Mouse (Mus musculus): ENCODE results near the gene Sft2d1.
A peak's percentile ranks its signal among the peaks of the same experiment; 100 is the strongest.

The Sft2d1 gene

DNA sequence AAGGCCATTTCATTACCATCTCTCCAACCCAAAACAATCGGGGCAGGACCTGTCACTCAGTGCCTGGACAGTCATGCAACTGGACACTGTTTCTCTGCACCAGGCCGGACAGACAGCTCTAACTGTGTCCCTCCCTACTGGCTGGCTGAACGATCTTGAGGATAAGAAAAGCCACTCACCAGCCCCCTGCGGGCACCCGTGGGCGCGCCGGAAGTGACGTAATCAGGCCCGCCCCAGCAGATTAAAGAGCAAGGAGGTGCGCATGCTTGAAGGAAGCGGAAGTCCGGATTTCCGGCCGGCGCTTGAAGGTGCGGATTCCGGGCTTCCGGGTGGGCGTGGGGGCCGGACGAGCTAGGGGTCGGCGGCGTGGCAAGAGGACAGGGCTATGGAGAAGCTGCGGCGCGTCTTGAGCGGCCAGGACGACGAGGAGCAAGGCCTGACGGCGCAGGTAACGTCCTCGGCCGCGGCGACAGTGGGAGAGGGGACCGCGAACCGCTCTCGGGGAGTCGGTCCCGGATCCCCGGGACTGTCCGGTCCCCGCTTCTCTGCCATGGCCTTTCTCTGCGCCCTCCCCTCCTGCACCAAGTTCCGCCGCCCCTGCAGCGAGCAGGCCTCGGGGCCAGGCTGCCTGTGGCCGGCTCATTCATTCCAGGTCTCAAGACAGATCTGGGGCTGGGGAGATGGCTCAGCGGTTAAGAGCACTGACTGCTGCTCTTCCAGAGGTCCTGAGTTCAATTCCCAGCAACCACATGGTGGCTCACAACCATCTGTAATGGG lies at the start of gene Sft2d1:
Gene Sft2d1, plus strand, starts transcription at position 265 of the 777 bp plus-strand sequence.
- peak; percentile 96 for DNase-seq (ENCODE audit: low spot score)

DNA sequence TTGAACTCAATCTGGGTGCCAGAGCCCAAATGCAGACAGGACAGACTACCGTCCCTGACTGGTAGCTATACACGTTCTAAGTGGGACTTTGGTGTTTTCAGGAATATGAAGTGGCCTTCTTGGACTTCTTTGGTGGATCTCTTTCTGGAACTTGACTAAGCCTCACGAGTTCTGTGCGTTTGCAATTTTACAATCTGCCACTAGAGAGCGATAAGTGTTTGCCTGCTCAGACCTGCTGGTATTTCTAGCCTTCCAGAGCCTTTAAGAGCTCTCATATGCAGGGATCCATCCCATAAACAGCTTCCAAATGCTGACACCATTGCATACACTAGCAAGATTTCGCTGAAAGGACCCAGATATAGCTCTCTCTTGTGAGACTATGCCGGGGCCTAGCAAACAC lies 46.3 kb upstream of the Sft2d1 start:
- DNase-seq (ENCODE audit: low spot score) = peak; percentile 90

- DNase-seq (ENCODE audit: low spot score) = no peak
These were observed 38.7 kb upstream of the Sft2d1 start for GRCm38 (mm10) chr17:8272054-8272749.

- no peak for DNase-seq (ENCODE audit: low spot score)
These were observed 38.0 kb upstream of the Sft2d1 start for GRCm38 (mm10) chr17:8272951-8273350.

GRCm38 (mm10) chr17:8276071-8276470 lies 34.8 kb upstream of the Sft2d1 start:
- DNase-seq (ENCODE audit: low spot score) = no peak

GRCm38 (mm10) chr17:8276680-8277079 lies 34.2 kb upstream of the Sft2d1 start:
- DNase-seq (ENCODE audit: low spot score) = no peak

DNA sequence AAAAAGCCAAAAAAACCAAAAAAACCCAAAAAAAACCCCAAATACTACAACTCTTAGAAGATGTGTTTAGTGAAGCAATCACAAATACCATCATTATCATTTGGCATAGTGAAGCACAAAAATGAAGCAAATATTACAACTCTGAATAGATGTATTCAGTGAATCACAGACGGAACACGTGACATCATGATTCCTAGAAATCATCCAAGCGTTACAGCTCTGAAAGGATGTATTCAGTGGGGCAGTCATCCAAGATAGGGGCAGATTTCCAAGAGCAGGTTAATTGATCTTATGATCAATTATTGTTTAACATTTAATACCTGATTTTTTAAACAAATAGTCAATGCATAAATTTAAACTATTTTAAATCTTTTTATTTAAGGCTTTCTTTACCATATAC lies 33.6 kb upstream of the Sft2d1 start:
- DNase-seq (ENCODE audit: low spot score) = no peak

- DNase-seq (ENCODE audit: low spot score) = no peak
These were observed 32.5 kb upstream of the Sft2d1 start for GRCm38 (mm10) chr17:8278356-8278755.

GRCm38 (mm10) chr17:8282821-8283525 lies 27.9 kb upstream of the Sft2d1 start, which contains the start of gene Mpc1:
Mpc1 (plus strand) TSS chr17:8282904.
- DNase-seq (ENCODE audit: low spot score) = peak; percentile 87

DNA sequence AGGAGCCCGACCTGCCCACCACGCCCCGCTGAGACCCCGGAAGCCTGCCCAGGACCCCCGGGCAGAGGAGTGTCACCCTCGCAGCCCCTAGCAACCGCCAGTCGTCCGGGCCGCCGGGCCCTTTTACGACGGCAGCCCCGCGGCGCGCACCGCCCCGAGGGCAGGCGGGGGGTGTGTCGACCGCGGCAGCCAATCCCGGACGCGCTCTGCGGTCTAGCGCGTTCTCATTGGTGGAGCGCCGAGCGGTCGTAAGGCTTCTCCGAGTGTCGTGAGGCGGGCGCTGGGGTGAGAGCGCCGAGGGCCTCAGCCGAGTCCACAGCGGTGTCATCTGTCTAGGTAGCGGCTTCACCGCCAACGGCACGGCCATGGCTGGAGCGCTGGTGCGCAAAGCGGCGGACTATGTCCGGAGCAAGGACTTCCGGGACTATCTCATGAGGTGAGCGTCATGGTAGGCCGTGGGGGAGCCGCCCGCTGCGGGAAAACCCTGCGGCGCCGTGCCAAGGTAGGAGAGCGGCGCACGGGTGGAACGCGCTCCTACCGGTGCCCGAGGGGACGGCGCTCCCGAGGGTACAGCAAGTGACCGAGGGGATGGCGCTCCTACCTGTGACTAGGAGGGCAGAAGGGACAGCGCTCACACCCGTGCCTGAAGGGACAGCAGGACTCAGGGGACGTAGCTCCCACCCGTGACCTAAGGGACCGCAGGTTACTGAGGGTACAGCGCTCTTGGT lies 27.2 kb upstream of the Sft2d1 start:
- DNase-seq (ENCODE audit: low spot score) = peak; percentile 96

- peak; percentile 45 for DNase-seq (ENCODE audit: low spot score)
These were observed 26.6 kb upstream of the Sft2d1 start for GRCm38 (mm10) chr17:8284254-8284661.

GRCm38 (mm10) chr17:8285056-8285455 lies 25.8 kb upstream of the Sft2d1 start:
- DNase-seq (ENCODE audit: low spot score) = no peak

GRCm38 (mm10) chr17:8286987-8287386 lies 23.9 kb upstream of the Sft2d1 start:
- DNase-seq (ENCODE audit: low spot score) = no peak

DNA sequence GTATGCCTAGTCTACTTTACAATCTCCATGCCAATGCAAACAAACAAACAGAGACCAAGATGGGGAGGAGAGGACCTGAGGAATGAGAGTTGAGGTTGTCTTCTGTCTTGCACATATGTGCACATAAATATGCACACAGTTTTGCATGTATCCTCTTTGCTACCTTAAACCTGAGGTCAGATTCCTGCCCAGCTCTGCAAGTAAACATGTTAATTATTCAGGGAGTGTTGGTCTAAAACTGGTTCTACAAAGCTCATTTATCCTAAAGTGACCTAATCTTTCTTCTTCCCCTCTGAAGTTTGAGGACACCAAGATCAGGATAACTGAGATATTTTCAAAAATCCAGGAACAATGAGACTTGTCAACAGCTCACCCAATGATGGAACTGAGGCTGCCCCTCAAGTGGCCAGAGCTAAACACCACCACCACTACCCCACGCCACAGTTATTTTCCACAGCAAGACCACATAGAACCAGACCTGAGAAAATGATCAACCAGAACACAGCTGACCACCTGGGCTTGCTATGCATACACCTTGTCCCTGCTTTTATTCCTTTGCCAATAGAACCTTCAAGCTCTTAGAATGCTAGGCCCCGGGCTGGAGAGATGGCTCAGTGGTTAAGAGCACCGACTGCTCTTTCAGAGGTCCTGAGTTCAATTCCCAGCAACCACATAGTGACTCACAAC lies 20.8 kb upstream of the Sft2d1 start:
- no peak for DNase-seq (ENCODE audit: low spot score)

GRCm38 (mm10) chr17:8290736-8291135 lies 20.2 kb upstream of the Sft2d1 start:
- DNase-seq (ENCODE audit: low spot score) = peak; percentile 90

DNA sequence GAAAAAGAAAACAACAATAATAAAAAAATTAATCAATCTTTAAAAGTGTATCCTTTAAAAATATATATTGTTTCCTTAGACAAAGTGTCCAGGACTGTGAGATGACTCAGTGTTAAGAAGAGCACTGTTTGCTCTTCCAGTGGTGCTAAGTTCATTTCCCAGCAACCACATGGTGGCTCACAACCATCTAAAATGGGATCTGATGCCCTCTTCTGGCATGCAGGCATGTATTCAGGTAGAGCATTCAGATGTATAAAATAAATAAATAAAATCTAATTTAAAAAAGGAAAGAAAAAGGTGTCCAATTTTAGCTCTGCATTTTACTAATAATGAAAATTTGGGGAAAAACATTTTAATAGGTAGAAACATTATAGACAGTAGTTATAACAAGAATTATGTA lies 15.1 kb upstream of the Sft2d1 start:
- DNase-seq (ENCODE audit: low spot score) = no peak

DNA sequence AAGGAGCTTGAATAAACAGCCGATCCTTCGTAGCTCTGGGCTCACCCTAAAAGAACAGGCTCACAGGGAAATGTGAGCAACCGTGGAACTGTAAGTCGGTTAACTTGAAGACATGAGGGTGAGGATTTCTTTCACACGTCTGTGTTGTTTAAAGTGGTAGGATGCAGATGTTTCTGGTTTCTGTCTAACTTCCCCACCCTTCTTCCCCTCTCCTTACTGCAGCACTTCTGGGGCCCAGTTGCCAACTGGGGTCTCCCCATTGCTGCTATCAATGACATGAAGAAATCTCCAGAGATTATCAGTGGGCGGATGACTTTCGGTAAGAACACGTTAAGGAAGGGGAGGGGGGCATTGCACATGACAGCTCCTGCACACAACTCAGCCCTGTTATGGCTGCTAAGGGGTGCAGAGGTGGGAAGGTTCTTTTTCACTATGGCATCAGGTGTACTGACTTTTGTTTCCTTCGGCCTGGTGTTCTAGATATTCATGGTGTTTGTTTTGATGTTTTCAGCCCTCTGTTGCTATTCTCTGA lies 14.5 kb upstream of the Sft2d1 start:
- no peak for DNase-seq (ENCODE audit: low spot score)

- DNase-seq (ENCODE audit: low spot score) = no peak
These were observed 13.2 kb upstream of the Sft2d1 start for GRCm38 (mm10) chr17:8297746-8298145.

- DNase-seq (ENCODE audit: low spot score) = peak; percentile 73
These were observed 12.6 kb upstream of the Sft2d1 start for GRCm38 (mm10) chr17:8298281-8298680.

DNA sequence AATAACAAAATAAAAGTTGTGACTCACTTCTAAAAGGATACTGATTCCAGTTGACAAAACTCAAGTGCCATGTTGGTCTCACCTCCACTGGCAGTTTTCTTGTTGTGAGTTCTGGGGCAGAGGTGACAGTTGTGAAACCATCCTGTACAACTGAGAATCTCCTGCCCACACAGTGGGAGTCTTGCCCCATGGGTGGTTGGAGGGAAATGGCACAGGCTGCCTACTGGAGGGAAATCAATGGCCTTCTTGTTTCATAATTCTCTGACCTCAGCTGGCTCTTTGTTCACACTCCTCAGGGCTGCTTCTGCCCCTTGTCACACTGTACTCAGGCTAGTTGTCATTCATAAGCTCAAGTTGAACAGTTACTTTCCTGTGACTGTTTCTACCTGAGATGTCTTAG lies 11.4 kb upstream of the Sft2d1 start:
- DNase-seq (ENCODE audit: low spot score) = peak; percentile 92

DNA sequence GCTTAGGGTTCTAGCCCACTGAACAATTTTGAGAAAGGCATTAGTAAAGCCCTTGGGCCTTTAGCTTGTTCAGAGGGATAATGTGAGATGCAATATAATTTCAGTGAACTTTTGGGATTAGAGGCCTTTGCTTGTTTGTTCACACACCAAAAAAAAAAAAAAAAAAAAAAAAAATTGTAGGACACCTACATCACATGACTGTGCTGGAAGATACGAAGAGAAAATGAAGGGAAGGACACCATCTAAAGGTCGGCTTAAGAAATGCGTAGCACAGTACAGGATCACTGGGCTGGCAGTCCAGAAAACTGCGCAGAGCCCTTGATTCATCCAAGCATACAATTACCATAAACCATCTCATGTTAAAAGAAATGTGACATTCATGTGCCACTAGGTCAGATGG lies 9.4 kb upstream of the Sft2d1 start:
- no peak for DNase-seq (ENCODE audit: low spot score)

Data from adipocyte (in vitro differentiated cells).